Mouse (Mus musculus) left cerebral cortex, adult 18-20 months (tissue): ENCODE measurements around the gene Edc3. TPM values are rescaled to one million over a fixed set of nuclear protein-coding genes. Genes with fewer than 3 reads are reported as not detected.

Source experiments
- DNase-seq, 2 experiments: peaks; one replicate each; pipeline ENCODE4 v3.0.0; 2021 to 2022; ENCODE audit warnings: low spot score in 2 of 2, mixed read lengths in 1 of 2
- long read RNA-seq, 2 experiments: library from polyadenylated mRNA; stranded (forward); transcript quantifications; one replicate each; pipeline ENCODE4 v2.0.0; 2021
- total RNA-seq, 2 experiments: library from RNA; stranded (reverse); gene quantifications; 2 replicates each; pipeline ENCODE4 v1.2.3; 2021

Edc3 gene
- total RNA-seq = 10 to 100 TPM; 15.2 to 16.0 TPM
- long read RNA-seq, experiment 1, full-length matches to known transcripts = 33 of 40 reads
- long read RNA-seq, experiment 1, partial matches to known transcripts = 2 of 40 reads
- long read RNA-seq, experiment 1, other reads (novel, unspliced or antisense) = 5 of 40 reads
- long read RNA-seq, experiment 2, full-length matches to known transcripts = 18 of 28 reads
- long read RNA-seq, experiment 2, partial matches to known transcripts = 3 of 28 reads
- long read RNA-seq, experiment 2, other reads (novel, unspliced or antisense) = 7 of 28 reads

- peak; percentile 88 to 90 for DNase-seq
Observed at GRCm38 (mm10) chr9:57708068-57708719, at the start of gene Edc3. TSS of gene Edc3 (plus strand) at chr9:57708540.

- no peak for DNase-seq
Observed at GRCm38 (mm10) chr9:57658970-57659369, 49.4 kb upstream of the Edc3 start.

- DNase-seq = peak; percentile 77 to 83
Observed at GRCm38 (mm10) chr9:57659774-57660173, 48.6 kb upstream of the Edc3 start.

- no peak for DNase-seq
Observed at GRCm38 (mm10) chr9:57660501-57660900, 47.8 kb upstream of the Edc3 start.

GRCm38 (mm10) chr9:57661552-57661951, 46.8 kb upstream of the Edc3 start:
- no peak for DNase-seq

- DNase-seq = no peak
Observed at GRCm38 (mm10) chr9:57664616-57665015, 43.7 kb upstream of the Edc3 start.

- DNase-seq = no peak
Observed at GRCm38 (mm10) chr9:57666536-57666935, 41.8 kb upstream of the Edc3 start.

GRCm38 (mm10) chr9:57667136-57667535, 41.2 kb upstream of the Edc3 start:
- no peak for DNase-seq

- DNase-seq = no peak
Observed at GRCm38 (mm10) chr9:57667817-57668216, 40.5 kb upstream of the Edc3 start.

- no peak for DNase-seq
Observed at GRCm38 (mm10) chr9:57668277-57668676, 40.1 kb upstream of the Edc3 start.

- DNase-seq = no peak
Observed at GRCm38 (mm10) chr9:57669566-57669965, 38.8 kb upstream of the Edc3 start.

- no peak for DNase-seq
Observed at GRCm38 (mm10) chr9:57671037-57671436, 37.3 kb upstream of the Edc3 start.

- no peak for DNase-seq
Observed at GRCm38 (mm10) chr9:57671500-57671899, 36.8 kb upstream of the Edc3 start.

- DNase-seq = no peak
Observed at GRCm38 (mm10) chr9:57681411-57681810, 26.9 kb upstream of the Edc3 start.

- no peak for DNase-seq
Observed at GRCm38 (mm10) chr9:57683520-57683919, 24.8 kb upstream of the Edc3 start, which contains the start of gene Cyp1a2. TSS of gene Cyp1a2 (minus strand) at chr9:57683703.

- DNase-seq = no peak
Observed at GRCm38 (mm10) chr9:57686011-57686410, 22.3 kb upstream of the Edc3 start.

GRCm38 (mm10) chr9:57687751-57688150, 20.6 kb upstream of the Edc3 start, which contains the start of gene Cyp1a1:
TSS of gene Cyp1a1 (plus strand) at chr9:57687928.
- DNase-seq = no peak

- no peak for DNase-seq
Observed at GRCm38 (mm10) chr9:57688158-57688557, 20.2 kb upstream of the Edc3 start.

GRCm38 (mm10) chr9:57688606-57689005, 19.7 kb upstream of the Edc3 start:
- no peak for DNase-seq

GRCm38 (mm10) chr9:57694108-57694507, 14.2 kb upstream of the Edc3 start:
- DNase-seq = no peak

- peak; percentile 70 to 73 for DNase-seq
Observed at GRCm38 (mm10) chr9:57696380-57697285, 11.7 kb upstream of the Edc3 start.

GRCm38 (mm10) chr9:57697380-57697779, 11.0 kb upstream of the Edc3 start:
- DNase-seq = no peak
